Mouse (Mus musculus): ENCODE data around the gene Sema3a. TPM values are rescaled to one million over a fixed set of nuclear protein-coding genes. Genes with fewer than 3 reads are reported as not detected.

Sema3a gene
- polyA plus RNA-seq, 1 experiment from 2014 or later = 43.4 TPM

DNA sequence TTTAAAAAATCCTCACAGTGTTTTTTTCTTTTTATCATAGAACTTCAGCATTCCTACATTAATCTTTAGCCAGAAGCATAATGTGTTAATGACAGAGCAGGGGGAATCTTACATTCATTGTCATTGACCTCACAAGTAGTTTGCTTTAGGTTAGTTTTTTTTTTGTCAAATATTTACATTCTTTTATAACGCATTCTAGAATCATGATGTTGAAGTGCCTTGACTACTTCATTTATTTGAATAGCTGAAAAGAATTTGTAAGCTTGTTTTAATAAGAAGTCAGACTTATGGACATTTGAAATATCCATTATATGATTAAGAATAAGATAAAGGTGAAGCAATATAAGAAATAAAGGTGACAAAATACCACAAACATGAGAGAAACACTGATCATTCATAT is 212.5 kb downstream of the Sema3a start:
- H3K4me3 ChIP-seq (ENCODE audit: low read depth, low read length) = no peak overlapping the region
- no peaks in the 10 kb centered on the region for H3K4me1 ChIP-seq (ENCODE audit: control insufficient read depth, insufficient read depth, low read length)
- H3K9me3 ChIP-seq (ENCODE audit: control insufficient read depth, low read length) = no peaks in the 10 kb centered on the region
- DNase-seq (ENCODE audit: low spot score) (no peak), ATAC-seq (ENCODE audit: insufficient number of reproducible peaks, low FRiP score, low TSS enrichment, low read depth) (no peak)
- no peak overlapping the region for H3K27ac ChIP-seq (replicated peaks; ENCODE audit: low read depth, low read length)
- H3K9ac ChIP-seq (ENCODE audit: low read length) = no peak overlapping the region
- H3K4me2 ChIP-seq (ENCODE audit: low read depth, severe bottlenecking) = no peak overlapping the region
- WGBS = 98% methylated on average over 1 of the region's 1 CpGs
- H3K36me3 ChIP-seq (ENCODE audit: control insufficient read depth, insufficient read depth, low read length) = no peaks in the 10 kb centered on the region
- H3K27me3 ChIP-seq (ENCODE audit: control insufficient read depth, insufficient read depth, low read length) = no peaks in the 10 kb centered on the region

DNA sequence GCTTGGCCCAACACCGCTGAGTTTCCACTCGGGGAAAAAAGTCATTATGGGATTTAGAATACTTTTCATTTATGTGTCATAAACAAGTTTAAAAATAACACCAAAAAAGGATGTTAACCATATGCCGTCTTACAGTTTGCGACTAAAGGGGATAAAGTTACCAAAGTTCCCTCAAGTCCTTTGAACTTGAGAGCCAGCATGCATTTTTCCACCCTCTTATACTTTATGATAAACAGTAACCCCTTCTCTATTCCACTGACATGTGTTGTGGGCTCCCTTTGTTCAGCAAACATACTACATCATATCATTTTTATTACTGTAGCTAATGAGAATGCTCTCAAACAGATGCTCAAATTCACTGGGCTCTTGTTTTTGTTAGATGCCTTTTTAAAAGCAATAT is 221.9 kb downstream of the Sema3a start:
- no peak overlapping the region for H3K9ac ChIP-seq (ENCODE audit: low read length)
- no peak overlapping the region for H3K27ac ChIP-seq (replicated peaks; ENCODE audit: low read depth, low read length)
- H3K4me1 ChIP-seq (ENCODE audit: control insufficient read depth, insufficient read depth, low read length) = no peaks in the 10 kb centered on the region
- no peaks in the 10 kb centered on the region for H3K9me3 ChIP-seq (ENCODE audit: control insufficient read depth, low read length)
- no peak overlapping the region for H3K4me2 ChIP-seq (ENCODE audit: low read depth, severe bottlenecking)
- WGBS = 60% methylated on average over 4 of the region's 4 CpGs
- ATAC-seq (ENCODE audit: insufficient number of reproducible peaks, low FRiP score, low TSS enrichment, low read depth) = no peak
- H3K36me3 ChIP-seq (ENCODE audit: control insufficient read depth, insufficient read depth, low read length) = no peaks in the 10 kb centered on the region
- no peaks in the 10 kb centered on the region for H3K27me3 ChIP-seq (ENCODE audit: control insufficient read depth, insufficient read depth, low read length)
- DNase-seq (ENCODE audit: low spot score) = no peak
- H3K4me3 ChIP-seq (ENCODE audit: low read depth, low read length) = no peak overlapping the region

DNA sequence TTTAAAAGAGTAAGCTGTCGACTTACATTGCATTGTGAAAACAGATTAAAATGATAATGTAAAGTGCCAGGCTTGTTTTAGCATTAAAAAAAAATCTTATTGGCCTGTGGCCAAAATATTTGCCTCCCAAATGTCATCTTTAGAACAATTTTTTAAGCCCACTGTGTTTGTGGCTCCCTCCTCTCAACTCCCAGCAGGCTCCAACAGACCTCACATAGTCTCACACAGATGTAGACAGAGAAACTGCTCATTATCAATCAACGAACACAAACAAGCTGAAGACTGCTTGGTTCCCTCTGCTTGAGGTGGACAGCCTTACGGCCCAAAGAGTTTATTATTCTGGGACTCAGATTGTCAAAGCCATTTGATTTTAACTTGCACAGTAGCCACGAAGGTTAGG is 226.4 kb downstream of the Sema3a start:
- Histone ChIP-seq H3K4me3 (ENCODE audit: low read depth, low read length) (no peak overlapping the region), H3K4me1 (ENCODE audit: control insufficient read depth, insufficient read depth, low read length) (no peaks in the 10 kb centered on the region), H3K4me2 (ENCODE audit: low read depth, severe bottlenecking) (no peak overlapping the region), H3K9ac (ENCODE audit: low read length) (no peak overlapping the region), H3K36me3 (ENCODE audit: control insufficient read depth, insufficient read depth, low read length) (no peaks in the 10 kb centered on the region), H3K9me3 (ENCODE audit: control insufficient read depth, low read length) (no peaks in the 10 kb centered on the region), H3K27me3 (ENCODE audit: control insufficient read depth, insufficient read depth, low read length) (no peaks in the 10 kb centered on the region), H3K27ac (replicated peaks; ENCODE audit: low read depth, low read length) (no peak overlapping the region)
- ATAC-seq (ENCODE audit: insufficient number of reproducible peaks, low FRiP score, low TSS enrichment, low read depth) = no peak
- WGBS = 39% methylated on average over 4 of the region's 4 CpGs
- no peak for DNase-seq (ENCODE audit: low spot score)

DNA sequence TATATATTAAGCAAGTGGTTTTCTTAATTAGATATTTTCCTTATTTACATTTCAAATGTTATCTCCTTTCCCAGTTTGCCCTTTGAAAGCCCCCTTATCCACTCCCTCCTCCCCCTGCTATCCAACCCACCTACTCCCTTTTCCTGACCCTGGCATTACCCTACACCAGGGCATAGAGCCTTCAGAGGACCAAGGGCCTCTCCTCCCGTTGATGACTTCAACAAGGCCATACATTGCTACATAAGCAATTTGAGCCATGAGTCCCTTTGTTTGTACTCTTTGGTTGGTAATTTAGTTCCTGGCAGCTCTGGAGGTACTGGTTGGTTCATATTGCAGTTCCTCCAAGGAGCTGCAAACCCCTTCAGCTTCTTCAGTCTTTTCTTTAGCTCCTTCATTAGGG is 227.8 kb downstream of the Sema3a start:
- no peaks in the 10 kb centered on the region for H3K4me1 ChIP-seq (ENCODE audit: control insufficient read depth, insufficient read depth, low read length)
- H3K9ac ChIP-seq (ENCODE audit: low read length) = no peak overlapping the region
- no peak overlapping the region for H3K4me2 ChIP-seq (ENCODE audit: low read depth, severe bottlenecking)
- DNase-seq (ENCODE audit: low spot score) = no peak
- H3K36me3 ChIP-seq (ENCODE audit: control insufficient read depth, insufficient read depth, low read length) = no peaks in the 10 kb centered on the region
- ATAC-seq (ENCODE audit: insufficient number of reproducible peaks, low FRiP score, low TSS enrichment, low read depth) = no peak
- WGBS = 88% methylated on average over 1 of the region's 1 CpGs
- no peak overlapping the region for H3K27ac ChIP-seq (replicated peaks; ENCODE audit: low read depth, low read length)
- H3K9me3 ChIP-seq (ENCODE audit: control insufficient read depth, low read length) = no peaks in the 10 kb centered on the region
- H3K4me3 ChIP-seq (ENCODE audit: low read depth, low read length) = no peak overlapping the region
- no peaks in the 10 kb centered on the region for H3K27me3 ChIP-seq (ENCODE audit: control insufficient read depth, insufficient read depth, low read length)

DNA sequence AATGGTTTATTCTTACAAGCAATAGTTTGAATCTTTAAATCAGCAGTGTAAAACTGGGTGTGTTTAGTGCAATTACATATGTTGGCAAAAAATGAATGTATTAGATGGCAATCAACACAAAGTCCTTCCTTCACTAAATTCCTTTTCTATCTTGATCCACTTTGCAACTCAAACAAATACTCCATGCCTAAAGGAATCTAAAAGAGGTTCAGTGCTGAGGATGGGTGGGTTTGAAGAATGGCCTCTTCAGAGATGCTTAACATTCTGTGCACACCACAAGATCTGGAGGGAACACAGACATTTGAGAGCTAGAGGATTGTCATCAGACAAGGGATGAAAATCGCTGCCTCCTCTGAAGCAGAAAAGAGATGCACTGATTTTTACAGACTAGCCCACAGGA is 228.3 kb downstream of the Sema3a start:
- Histone ChIP-seq H3K9me3 (ENCODE audit: control insufficient read depth, low read length) (no peaks in the 10 kb centered on the region), H3K4me3 (ENCODE audit: low read depth, low read length) (no peak overlapping the region), H3K4me2 (ENCODE audit: low read depth, severe bottlenecking) (no peak overlapping the region), H3K27ac (replicated peaks; ENCODE audit: low read depth, low read length) (no peak overlapping the region), H3K36me3 (ENCODE audit: control insufficient read depth, insufficient read depth, low read length) (no peaks in the 10 kb centered on the region), H3K27me3 (ENCODE audit: control insufficient read depth, insufficient read depth, low read length) (no peaks in the 10 kb centered on the region), H3K9ac (ENCODE audit: low read length) (no peak overlapping the region), H3K4me1 (ENCODE audit: control insufficient read depth, insufficient read depth, low read length) (no peaks in the 10 kb centered on the region)
- WGBS = 88% methylated on average over 1 of the region's 1 CpGs
- DNase-seq (ENCODE audit: low spot score) (no peak), ATAC-seq (ENCODE audit: insufficient number of reproducible peaks, low FRiP score, low TSS enrichment, low read depth) (no peak)

DNA sequence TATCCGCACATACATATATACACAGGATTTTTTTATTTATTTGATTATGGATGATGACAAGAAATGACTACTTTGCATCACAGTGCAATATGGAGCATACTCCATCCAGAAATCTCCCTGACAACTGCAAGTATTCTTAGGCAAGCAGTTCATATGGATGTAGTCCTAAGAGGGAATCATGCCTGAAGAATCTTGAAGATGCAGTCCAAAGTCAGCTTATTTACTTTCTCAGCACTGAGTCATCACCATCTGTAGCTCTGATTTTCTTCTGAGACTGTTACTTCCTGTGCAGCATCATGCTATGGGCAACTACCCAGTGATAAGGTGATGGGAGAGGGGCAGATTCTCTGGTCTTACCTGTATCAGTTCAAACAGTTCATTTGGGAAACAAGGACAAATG is 229.7 kb downstream of the Sema3a start:
- no peak for ATAC-seq (ENCODE audit: insufficient number of reproducible peaks, low FRiP score, low TSS enrichment, low read depth)
- Histone ChIP-seq H3K4me2 (ENCODE audit: low read depth, severe bottlenecking) (no peak overlapping the region), H3K27ac (replicated peaks; ENCODE audit: low read depth, low read length) (no peak overlapping the region), H3K27me3 (ENCODE audit: control insufficient read depth, insufficient read depth, low read length) (no peaks in the 10 kb centered on the region), H3K9ac (ENCODE audit: low read length) (no peak overlapping the region), H3K4me1 (ENCODE audit: control insufficient read depth, insufficient read depth, low read length) (peaks cover 3% of the 10 kb centered on the region; the same call in 1 of the 2 replicates), H3K36me3 (ENCODE audit: control insufficient read depth, insufficient read depth, low read length) (no peaks in the 10 kb centered on the region), H3K9me3 (ENCODE audit: control insufficient read depth, low read length) (no peaks in the 10 kb centered on the region), H3K4me3 (ENCODE audit: low read depth, low read length) (no peak overlapping the region)
- DNase-seq (ENCODE audit: low spot score) = no peak
- WGBS = 86% methylated on average over 1 of the region's 1 CpGs

DNA sequence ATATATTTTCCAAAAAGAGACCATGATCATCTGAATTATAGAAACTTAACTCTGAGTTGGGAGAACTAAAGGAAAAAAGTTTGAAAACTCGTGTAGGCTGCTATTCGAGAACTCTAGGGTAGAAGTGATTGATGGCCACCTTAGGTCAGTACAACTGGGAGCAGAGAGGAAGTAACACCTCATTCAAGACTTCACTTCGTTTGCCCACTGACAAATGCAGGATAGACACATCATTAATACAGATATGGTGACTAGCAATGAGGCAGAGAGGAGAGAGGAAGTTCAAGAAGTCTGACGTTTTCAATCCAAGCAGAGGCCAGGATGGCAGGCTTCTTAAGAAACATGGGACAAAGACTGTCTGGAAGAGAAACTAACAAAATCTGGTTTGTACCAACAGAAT is 233.6 kb downstream of the Sema3a start:
- Histone ChIP-seq H3K9me3 (ENCODE audit: control insufficient read depth, low read length) (no peaks in the 10 kb centered on the region), H3K4me2 (ENCODE audit: low read depth, severe bottlenecking) (no peak overlapping the region), H3K9ac (ENCODE audit: low read length) (no peak overlapping the region), H3K36me3 (ENCODE audit: control insufficient read depth, insufficient read depth, low read length) (no peaks in the 10 kb centered on the region), H3K4me1 (ENCODE audit: control insufficient read depth, insufficient read depth, low read length) (peaks cover 3% of the 10 kb centered on the region; the same call in 1 of the 2 replicates), H3K27ac (replicated peaks; ENCODE audit: low read depth, low read length) (no peak overlapping the region), H3K27me3 (ENCODE audit: control insufficient read depth, insufficient read depth, low read length) (no peaks in the 10 kb centered on the region), H3K4me3 (ENCODE audit: low read depth, low read length) (no peak overlapping the region)
- 4% methylated on average over 4 of the region's 4 CpGs for WGBS
- ATAC-seq (ENCODE audit: insufficient number of reproducible peaks, low FRiP score, low TSS enrichment, low read depth) = no peak
- DNase-seq (ENCODE audit: low spot score) = no peak

DNA sequence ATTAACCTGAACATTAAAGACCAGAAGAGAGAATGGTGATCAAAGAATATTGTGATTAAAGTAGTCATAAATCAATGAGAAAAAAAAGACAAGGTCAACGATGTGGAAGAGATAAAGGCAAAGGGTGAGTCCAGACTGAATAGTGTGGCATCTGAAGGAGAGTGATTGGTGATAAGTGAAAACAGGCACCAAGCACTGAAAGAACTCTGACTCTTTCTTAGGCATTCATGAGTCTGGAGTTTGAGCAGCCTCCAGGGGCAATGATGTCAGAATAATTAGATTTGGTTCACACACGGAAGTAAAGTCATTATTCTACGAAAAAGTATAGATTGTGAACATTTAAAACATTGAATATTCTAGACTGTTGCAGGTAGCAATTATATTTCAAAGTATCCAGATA is 235.5 kb downstream of the Sema3a start:
- Histone ChIP-seq H3K9me3 (ENCODE audit: control insufficient read depth, low read length) (no peaks in the 10 kb centered on the region), H3K4me2 (ENCODE audit: low read depth, severe bottlenecking) (no peak overlapping the region), H3K4me3 (ENCODE audit: low read depth, low read length) (no peak overlapping the region), H3K27ac (replicated peaks; ENCODE audit: low read depth, low read length) (no peak overlapping the region), H3K9ac (ENCODE audit: low read length) (no peak overlapping the region), H3K4me1 (ENCODE audit: control insufficient read depth, insufficient read depth, low read length) (peaks cover 3% of the 10 kb centered on the region; the same call in 1 of the 2 replicates), H3K36me3 (ENCODE audit: control insufficient read depth, insufficient read depth, low read length) (no peaks in the 10 kb centered on the region), H3K27me3 (ENCODE audit: control insufficient read depth, insufficient read depth, low read length) (no peaks in the 10 kb centered on the region)
- 10% methylated on average over 3 of the region's 3 CpGs for WGBS
- ATAC-seq (ENCODE audit: insufficient number of reproducible peaks, low FRiP score, low TSS enrichment, low read depth) = no peak
- no peak for DNase-seq (ENCODE audit: low spot score)

DNA sequence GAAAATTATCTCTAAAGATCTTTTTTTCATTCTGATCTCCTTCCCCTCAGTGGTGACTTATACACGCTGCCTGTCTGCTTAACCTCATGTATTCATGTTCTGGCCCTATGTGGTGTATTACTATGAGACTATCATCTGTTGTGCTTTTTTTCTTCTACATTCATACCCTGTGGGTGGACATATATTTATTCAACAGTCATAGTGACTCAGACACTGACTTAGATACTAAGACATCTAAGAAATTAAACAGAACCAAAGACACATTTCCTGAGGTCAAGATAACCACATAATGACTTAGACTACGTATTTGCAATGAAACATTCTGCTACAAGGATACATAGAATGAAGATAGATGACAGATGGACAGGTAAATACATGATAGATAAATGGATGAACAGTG is 239.9 kb downstream of the Sema3a start:
- Histone ChIP-seq H3K4me3 (ENCODE audit: low read depth, low read length) (no peak overlapping the region), H3K27ac (replicated peaks; ENCODE audit: low read depth, low read length) (no peak overlapping the region), H3K36me3 (ENCODE audit: control insufficient read depth, insufficient read depth, low read length) (no peaks in the 10 kb centered on the region), H3K4me1 (ENCODE audit: control insufficient read depth, insufficient read depth, low read length) (no peaks in the 10 kb centered on the region), H3K9ac (ENCODE audit: low read length) (no peak overlapping the region), H3K27me3 (ENCODE audit: control insufficient read depth, insufficient read depth, low read length) (no peaks in the 10 kb centered on the region), H3K4me2 (ENCODE audit: low read depth, severe bottlenecking) (no peak overlapping the region), H3K9me3 (ENCODE audit: control insufficient read depth, low read length) (no peaks in the 10 kb centered on the region)
- no peak for DNase-seq (ENCODE audit: low spot score)
- 93% methylated on average over 2 of the region's 2 CpGs for WGBS
- ATAC-seq (ENCODE audit: insufficient number of reproducible peaks, low FRiP score, low TSS enrichment, low read depth) = no peak

Measured in limb, embryonic 11.5 days (tissue).